Mouse (Mus musculus) erythroblast, embryonic 14.5 days (primary cell): ENCODE measurements around the gene Cdh23. TPM values are rescaled to one million over a fixed set of nuclear protein-coding genes. Genes with fewer than 3 reads are reported as not detected.

Experiments
- H3K27me3 ChIP-seq: 2 replicates; pipeline ENCODE4 v1.6.1; 2012; ENCODE audit warnings: inconsistent platforms; ENCODE audit not compliant: control insufficient read depth
- H3K36me3 ChIP-seq: 2 replicates; pipeline ENCODE4 v1.6.1; 2012; ENCODE audit warnings: mild to moderate bottlenecking, inconsistent platforms; ENCODE audit not compliant: control insufficient read depth
- H3K4me1 ChIP-seq: 2 replicates; pipeline ENCODE4 v1.6.1; 2012; ENCODE audit warnings: inconsistent platforms; ENCODE audit not compliant: control insufficient read depth
- H3K4me3 ChIP-seq: replicated peaks from 2 replicates; pipeline ENCODE3; 2012; ENCODE audit warnings: moderate library complexity, mild to moderate bottlenecking, inconsistent platforms
- H3K9me3 ChIP-seq: 2 replicates; pipeline ENCODE4 v1.6.1; 2012; ENCODE audit warnings: low read length, inconsistent platforms, mixed read lengths; ENCODE audit not compliant: control insufficient read depth
- GATA1 ChIP-seq: IDR thresholded peaks from 2 replicates; pipeline ENCODE4 v1.6.1; 2012; ENCODE audit warnings: low read length, inconsistent platforms, mixed read lengths
- TAL1 ChIP-seq: IDR thresholded peaks from 3 replicates; pipeline ENCODE4 v1.6.1; 2012; ENCODE audit warnings: low read length, inconsistent platforms, mixed read lengths
- polyA plus RNA-seq: library from polyadenylated mRNA; stranded (reverse); fragments of >175 nt; gene quantifications from 2 replicates; pipeline ENCODE4 v1.2.3, GENCODE M21; 2012

Gene Cdh23
- polyA plus RNA-seq, 1 experiment = 0.01 TPM

- no peaks in the 10 kb centered on the region for H3K36me3 ChIP-seq
- no peak for TF ChIP-seq TAL1
Measured at GRCm38 (mm10) chr10:60381142-60381925, 315.0 kb downstream of the Cdh23 start.

GRCm38 (mm10) chr10:60380229-60380628, 316.1 kb downstream of the Cdh23 start:
- Histone ChIP-seq H3K9me3 (no peaks in the 10 kb centered on the region), H3K4me3 (no peak overlapping the region), H3K27me3 (no peaks in the 10 kb centered on the region), H3K4me1 (no peaks in the 10 kb centered on the region), H3K36me3 (no peaks in the 10 kb centered on the region)
- no peak for TF ChIP-seq TAL1
- TF ChIP-seq GATA1 = no peak

More at GRCm38 (mm10) chr10:60381142-60381925, 315.0 kb downstream of the Cdh23 start:
- no peak overlapping the region for H3K4me3 ChIP-seq
- H3K4me1 ChIP-seq = no peaks in the 10 kb centered on the region
- no peaks in the 10 kb centered on the region for H3K27me3 ChIP-seq
- H3K9me3 ChIP-seq = no peaks in the 10 kb centered on the region

DNA sequence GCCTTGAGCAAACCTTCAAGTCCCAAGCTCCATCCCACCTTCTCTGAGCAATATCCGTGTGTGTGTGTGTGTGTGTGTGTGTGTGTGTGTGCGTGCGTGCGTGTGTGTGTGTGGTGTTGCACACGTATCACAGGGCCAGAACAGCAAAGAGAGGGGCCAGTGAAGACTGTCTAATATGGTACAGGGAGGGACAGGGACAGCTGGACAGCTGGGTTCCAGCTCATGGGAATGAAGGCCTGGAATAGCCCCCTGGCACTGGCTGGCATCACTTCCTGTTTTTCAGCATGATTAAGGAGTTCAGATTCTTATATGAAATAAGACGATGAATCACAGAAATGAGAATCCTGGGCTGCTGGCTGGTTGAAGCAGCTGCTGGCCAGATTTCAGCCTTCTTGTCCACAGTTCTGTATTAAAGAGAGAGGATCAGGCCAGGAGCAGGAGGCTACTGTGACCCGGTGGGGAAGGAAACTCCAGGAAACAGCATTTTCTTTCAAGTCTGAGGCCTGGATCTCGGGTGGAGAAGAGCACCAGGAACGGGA, 316.8 kb downstream of the Cdh23 start:
- H3K36me3 ChIP-seq = no peaks in the 10 kb centered on the region

DNA sequence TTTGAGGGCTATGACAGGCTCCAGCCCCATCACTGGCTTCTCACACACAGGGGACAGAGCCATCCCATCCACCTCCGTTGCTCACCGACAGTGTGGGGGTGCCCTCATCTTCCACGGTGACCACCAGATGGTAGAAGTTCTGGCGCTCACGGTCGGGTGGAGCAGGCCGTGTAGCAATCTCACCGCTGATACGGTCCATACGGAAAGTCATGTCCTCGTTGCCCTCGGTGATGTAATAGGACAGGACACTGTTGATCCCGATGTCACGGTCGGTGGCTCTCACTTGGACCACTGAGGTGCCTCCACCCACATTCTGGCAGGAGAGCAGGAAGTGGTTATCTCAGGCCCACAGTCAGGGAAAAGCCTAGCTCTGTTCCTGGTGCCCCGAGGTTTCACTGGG, 319.6 kb downstream of the Cdh23 start:
- Histone ChIP-seq H3K4me1 (0 out of 2 replicates have a peak, but pooled peaks cover 1% of the 10 kb centered on the region), H3K4me3 (no peak overlapping the region), H3K36me3 (no peaks in the 10 kb centered on the region)

More for the DNA sequence above, 316.8 kb downstream of the Cdh23 start:
- Histone ChIP-seq H3K9me3 (no peaks in the 10 kb centered on the region), H3K27me3 (no peaks in the 10 kb centered on the region), H3K4me1 (no peaks in the 10 kb centered on the region), H3K4me3 (no peak overlapping the region)
- no peak for TF ChIP-seq TAL1
- TF ChIP-seq GATA1 = no peak

DNA sequence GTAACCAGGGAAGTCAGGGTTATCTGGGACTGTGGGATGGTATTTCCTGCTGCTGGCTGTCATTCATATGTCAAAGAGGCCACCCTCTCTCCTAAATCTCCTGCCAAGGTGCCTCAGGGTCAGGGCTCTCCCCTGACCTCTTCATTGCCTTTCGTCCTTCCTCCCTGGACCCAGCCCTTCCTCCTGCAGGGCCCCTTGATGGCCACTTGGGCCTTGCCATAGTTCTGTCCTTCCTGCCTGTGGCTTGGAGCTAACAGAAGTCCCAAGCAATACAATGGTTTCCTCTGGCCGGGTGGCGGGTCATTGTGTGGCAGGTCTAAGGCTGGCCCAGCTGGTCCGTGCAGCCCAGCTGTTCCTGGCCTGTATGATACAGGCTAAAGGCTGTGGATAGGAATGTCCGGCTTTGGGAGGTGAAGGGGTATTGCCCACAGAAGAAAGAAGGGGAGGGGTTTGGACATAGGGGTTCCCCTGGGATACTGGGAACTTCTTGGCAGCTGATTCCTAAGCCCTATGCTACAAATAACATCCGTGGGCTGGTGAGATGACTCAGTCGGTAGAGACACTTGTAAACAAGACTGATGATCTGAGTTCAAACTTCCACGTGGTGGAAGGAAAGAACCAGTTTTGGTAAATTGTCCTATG, 322.2 kb downstream of the Cdh23 start:
- Histone ChIP-seq H3K36me3 (peaks cover 8% of the 10 kb centered on the region), H3K9me3 (no peaks in the 10 kb centered on the region), H3K4me3 (no peak overlapping the region), H3K27me3 (no peaks in the 10 kb centered on the region), H3K4me1 (0 out of 2 replicates have a peak, but pooled peaks cover 2% of the 10 kb centered on the region)
- TF ChIP-seq TAL1 (no peak), GATA1 (no peak)

More for the DNA sequence above, 319.6 kb downstream of the Cdh23 start:
- TF ChIP-seq TAL1 = no peak
- no peak for TF ChIP-seq GATA1
- Histone ChIP-seq H3K9me3 (no peaks in the 10 kb centered on the region), H3K27me3 (no peaks in the 10 kb centered on the region)

GRCm38 (mm10) chr10:60373543-60373936, 322.8 kb downstream of the Cdh23 start:
- no peak for TF ChIP-seq TAL1
- no peak for TF ChIP-seq GATA1
- H3K4me3 ChIP-seq = no peak overlapping the region
- H3K36me3 ChIP-seq = peaks cover 13% of the 10 kb centered on the region
- H3K9me3 ChIP-seq = no peaks in the 10 kb centered on the region
- no peaks in the 10 kb centered on the region for H3K27me3 ChIP-seq
- 0 out of 2 replicates have a peak, but pooled peaks cover 2% of the 10 kb centered on the region for H3K4me1 ChIP-seq

DNA sequence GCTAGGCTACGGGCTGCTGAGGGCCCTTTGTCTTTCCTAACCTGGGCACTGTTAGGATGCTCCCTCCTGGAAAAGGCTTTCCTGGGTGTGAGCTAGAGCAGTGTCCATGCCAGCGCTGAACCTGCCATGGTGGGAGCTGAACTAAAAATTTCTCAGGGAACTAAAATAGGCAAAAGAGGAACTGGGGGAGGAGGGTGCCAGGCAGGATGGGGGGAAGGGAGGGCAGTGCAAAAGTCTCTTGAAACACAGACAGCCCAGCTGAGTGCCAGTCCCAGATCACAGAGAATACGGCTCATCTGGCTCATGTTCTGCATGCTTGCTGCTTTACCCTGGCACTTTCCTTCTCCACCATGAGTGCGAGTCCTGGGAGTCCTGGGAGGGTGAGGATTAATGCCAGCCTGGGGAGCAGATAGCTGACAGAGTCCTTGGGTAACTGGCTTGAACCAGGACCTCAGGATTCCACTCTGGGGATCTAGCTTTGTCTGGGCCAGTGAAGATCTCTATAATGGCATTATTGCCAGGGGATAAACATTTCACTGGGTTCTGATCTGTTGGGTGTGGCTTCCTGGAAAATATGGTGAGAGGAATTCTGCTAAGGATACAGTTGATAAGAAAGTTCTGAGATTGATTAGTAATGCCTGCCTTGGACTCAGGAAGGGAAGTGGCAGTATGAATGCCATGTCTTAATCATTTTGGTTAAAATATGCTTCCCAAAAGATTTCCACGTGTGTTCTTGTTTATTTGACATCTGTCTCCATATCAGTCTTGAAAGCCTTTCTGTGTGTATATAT, 324.5 kb downstream of the Cdh23 start:
- Histone ChIP-seq H3K36me3 (peaks cover 24% of the 10 kb centered on the region), H3K4me3 (no peak overlapping the region), H3K9me3 (no peaks in the 10 kb centered on the region), H3K4me1 (0 out of 2 replicates have a peak, but pooled peaks cover 2% of the 10 kb centered on the region), H3K27me3 (no peaks in the 10 kb centered on the region)
- TF ChIP-seq TAL1 = no peak
- no peak for TF ChIP-seq GATA1

DNA sequence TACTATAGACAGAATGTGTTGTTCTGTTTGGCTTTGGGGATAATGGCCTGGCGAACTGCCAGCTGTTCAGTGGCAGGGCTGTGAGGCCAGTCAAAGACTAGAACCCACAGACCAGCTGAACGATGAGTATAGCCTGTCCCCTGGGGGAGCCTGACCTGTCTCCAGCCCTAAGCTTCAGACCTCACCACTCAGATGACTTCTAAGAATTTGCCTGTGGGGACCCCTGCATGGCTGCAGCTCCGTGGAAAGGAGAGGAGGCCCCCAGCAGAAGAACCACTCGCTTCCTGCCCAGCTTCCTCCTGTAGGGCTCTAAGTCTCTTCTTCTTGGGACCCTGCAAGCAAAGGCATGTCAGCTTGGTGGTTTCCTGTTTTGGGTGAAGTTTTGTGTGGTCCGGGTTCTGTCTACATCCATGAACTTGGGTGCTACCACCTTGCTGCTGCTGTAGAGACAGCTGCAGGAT, 325.7 kb downstream of the Cdh23 start:
- no peaks in the 10 kb centered on the region for H3K9me3 ChIP-seq
- H3K36me3 ChIP-seq = peaks cover 24% of the 10 kb centered on the region
- H3K4me1 ChIP-seq = 0 out of 2 replicates have a peak, but pooled peaks cover 2% of the 10 kb centered on the region
- no peak overlapping the region for H3K4me3 ChIP-seq
- H3K27me3 ChIP-seq = no peaks in the 10 kb centered on the region
- TF ChIP-seq GATA1 = no peak
- TF ChIP-seq TAL1 = no peak
